Mouse (Mus musculus): ENCODE measurements at regions not wholly inside any gene's neighbourhood (a gene's known extent, or its start where the extent isn't known, plus 50 kb on each side); places are given as distances from the start of the nearest gene placed in this dataset.

DNA sequence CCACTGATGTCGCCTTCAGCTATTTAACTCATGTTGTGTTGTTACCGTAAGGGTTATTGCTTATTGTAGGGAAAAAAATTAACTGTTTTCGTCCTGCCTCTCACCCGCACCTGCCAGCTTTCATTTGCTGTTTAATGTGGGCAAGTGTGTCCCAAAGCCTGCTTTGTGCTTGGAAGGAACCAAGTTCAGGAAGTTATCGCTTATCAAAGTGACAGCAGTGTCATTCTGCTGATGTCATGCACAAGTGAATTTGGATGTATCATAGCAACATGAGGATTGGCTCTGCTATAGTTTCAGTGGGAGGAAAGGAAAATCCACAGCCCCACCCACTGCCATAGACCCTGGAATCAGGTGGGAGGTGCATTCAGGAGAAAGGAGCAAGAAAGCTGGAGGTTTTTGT is 276.5 kb downstream of the Rnf144b start:
- CTCF ChIA-PET, result no interaction called here

DNA sequence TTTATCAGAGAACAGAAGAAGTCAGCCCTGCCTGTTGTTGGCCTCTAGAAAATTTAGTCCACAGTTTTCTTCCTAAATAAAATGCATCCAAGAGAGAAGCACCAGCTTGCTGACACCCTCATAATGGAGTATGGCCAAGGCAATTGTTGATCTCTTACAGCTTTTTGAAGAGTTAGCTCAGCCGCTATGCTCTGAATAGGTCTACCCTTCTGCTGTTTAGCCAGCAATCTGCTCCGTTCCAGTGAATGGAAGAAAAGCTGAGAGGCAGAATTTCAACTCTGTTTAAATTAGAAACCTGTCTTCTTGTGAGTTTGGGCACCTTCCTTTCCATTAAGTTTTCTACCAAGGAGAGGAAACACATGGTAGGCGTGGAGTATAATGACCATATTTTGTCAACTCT is 290.8 kb downstream of the Rnf144b start:
- CTCF ChIA-PET, result no interaction called here

DNA sequence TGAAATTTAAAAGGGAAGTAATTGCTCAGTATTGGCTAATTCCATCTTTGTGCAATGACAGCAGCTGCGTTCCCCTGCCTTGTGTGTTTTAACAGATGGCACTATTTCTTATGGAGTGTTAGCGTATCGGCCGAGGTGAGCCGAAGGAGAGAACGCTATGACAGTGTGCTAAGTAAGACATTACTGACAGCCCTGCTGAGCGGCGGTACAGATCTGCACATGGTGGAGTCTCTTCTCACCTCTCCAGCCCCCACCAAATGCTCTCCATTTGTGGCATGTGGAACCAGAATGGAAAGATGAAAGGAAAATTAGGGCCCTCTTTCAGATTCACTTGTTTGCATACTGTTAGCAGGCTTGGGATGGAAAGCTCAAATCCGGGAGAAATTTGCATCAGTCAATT is 291.5 kb downstream of the Rnf144b start:
- CTCF ChIA-PET, result no interaction called here

DNA sequence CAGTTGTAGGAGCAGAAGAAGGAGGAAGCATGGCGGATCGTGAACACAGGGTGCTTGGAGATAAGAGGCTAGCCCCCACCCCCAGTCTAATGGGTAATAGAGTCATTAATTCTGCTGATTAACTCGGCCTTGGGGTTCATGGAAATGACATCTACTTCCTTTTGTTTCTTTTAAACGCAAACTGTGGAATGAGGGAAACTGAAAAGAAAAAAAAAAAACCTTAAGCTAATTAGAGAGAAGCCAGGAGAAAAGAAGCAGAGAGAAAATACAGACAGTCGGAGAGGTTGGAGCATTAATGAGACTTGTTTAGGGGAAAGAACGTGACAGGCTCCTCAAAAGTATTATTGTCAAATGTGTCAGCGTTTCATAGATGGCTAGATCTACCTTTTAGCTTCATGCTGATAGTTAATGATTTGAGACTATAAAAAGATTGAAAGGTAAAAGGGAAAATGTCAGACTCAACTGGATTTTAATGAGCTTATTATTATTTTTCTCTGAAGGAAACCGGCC is 307.5 kb downstream of the Rnf144b start:
- CTCF ChIA-PET, result no interaction called here

DNA sequence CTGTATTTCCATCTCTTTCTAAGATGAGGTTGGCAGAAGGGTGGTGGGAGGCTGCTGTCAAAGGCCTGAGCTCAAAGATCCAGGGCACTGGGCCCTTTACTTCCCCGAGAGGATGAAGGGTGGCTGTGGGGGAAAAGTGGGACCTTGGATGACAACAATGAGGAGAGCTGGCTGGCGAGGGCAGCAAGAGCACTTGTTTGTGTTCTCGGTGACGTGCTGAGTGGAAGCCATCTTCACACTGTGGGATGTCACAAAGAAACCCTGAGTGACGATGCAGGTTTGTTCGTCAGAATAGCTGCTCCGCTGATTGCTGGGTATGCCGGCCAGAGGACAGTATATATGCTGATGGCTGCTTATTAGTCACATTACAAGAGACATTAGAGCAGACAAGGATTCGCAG is 308.0 kb downstream of the Rnf144b start:
- CTCF ChIA-PET, result no interaction called here

DNA sequence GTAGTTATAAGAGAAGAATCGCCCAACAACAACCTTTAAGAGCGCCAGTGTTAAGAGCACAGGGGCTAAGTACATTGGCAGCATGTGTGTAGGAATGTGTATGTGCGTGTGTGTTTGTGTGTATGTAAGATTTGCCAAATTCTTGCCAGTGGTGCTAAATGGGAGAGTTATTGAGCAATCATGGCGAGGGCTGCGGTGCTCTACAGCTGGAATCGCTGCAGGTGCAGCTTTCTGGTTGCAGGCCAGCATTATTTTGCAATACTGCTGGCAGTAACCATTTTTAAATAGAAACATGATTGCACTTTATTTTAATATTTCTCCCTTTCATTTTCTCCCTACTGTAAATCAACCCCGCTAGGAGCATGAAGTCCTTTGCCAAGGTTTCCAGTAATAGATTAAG is 313.2 kb downstream of the Rnf144b start:
- CTCF ChIA-PET, result no interaction called here

DNA sequence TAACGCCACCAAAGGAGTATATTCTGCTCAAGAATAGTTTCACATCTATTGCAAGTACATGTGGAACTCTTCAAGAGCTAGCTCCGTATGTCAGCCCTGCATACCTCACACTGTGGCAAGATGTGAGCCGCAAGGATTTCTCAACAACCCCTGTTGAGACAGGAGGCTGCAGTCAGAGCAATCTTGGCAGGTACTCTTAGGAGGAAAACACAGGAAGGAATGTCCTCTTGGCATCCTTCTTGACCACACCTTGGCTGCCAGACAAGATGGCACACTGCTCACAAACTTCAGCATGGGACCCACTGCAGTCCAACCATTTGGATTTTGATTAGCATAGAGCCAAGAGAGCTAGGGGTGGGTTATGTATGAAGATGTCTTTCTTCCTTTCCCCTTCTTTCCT is 322.4 kb downstream of the Rnf144b start:
- CTCF ChIA-PET, result no interaction called here

- CTCF ChIA-PET, result no interaction called here
Measured at GRCm38 (mm10) chr13:47452186-47452760, 329.8 kb downstream of the Rnf144b start.

GRCm38 (mm10) chr13:47462148-47462547 is 339.7 kb downstream of the Rnf144b start:
- CTCF ChIA-PET, result no interaction called here

DNA sequence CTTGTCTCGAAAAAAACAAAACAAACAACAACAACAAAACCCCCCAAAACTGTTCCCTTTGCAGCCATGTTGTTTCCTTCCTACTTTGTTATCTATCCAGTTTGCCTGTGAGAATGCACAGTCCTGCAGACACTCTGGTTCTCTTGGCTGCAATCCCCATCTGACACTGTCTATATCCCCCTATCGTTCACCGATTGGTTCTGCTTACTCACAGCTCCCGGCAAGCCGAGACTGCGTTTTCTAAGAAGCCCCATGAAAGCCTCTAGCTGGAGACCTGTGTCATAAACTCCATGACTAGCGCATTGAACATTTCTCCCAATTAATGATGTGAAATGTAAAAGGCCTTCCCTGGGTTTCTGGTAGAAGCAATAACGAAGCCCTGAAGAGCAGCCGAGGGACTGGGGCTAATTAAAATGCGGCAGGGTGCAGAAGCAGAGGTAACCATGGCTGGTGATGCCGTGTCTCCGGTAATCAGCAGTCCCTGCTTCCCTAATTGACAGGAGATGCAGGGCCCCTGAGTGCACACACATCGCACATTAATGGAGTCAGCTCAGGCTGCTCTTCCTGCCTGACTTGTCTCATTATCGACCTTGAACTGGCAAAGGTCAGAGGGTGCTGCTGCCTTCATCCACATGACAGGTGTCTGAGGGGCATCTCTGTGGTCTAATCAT is 349.2 kb downstream of the Rnf144b start:
- CTCF ChIA-PET, result no interaction called here

DNA sequence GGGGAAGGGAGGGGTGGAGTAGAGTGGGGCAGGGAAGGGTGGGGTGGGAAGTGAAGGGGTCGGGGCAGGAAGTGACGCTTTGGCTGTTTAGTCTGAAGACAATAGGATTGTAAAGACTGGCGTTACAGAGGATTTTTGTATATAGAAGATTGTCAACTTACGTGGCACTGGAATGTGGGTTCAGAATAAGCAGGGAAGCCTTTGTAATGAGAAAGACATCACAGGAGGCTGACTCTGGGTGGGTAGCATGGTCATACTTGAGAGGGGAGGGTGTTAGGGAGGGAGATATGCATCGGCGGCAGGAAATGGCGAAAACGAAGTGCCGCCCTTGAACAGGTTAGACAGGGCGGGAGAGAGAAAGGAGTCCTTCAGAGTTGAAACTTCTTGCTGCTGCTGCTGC is 357.7 kb downstream of the Rnf144b start:
- CTCF ChIA-PET, result no interaction called here

DNA sequence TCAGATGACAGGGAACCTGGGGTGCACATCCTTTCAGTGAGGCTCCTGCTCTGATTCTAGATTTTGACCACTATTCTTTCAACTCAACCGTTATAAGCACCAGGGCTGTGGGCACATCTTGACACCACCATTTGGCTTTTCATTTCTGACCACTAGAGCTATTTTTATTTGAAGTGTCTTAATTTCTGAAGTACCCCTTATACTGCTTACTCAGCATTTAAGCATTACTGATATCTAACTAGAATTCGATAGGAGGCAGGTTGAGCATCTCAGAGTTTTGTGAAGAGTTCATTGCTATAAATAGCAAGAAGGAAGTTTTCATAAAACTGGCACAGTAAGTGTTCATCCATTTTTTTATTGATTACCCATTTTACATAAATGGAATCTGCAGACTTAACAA is 362.4 kb downstream of the Rnf144b start:
- CTCF ChIA-PET, result no interaction called here

GRCm38 (mm10) chr13:47486111-47486510 is 363.7 kb downstream of the Rnf144b start:
- CTCF ChIA-PET, result no interaction called here

DNA sequence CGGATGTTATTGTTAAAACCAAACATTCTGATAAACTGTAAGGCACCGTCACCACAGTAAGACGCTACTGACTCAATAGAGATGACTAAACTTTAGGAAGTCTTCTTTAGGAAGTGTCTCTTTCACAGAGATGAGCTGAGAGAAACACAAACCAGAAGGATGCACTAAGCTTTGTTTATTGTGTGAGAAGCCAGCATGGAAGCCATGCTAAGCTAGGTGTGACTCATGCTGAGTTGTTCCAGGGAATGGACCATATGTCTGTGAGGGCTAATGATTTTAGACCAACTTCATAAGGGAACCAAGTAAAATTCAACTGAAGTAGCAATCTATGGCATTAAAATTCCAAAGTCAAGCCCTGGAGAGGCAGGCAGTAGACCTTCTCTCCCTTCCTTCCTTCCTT is 364.2 kb downstream of the Rnf144b start:
- CTCF ChIA-PET, result no interaction called here

DNA sequence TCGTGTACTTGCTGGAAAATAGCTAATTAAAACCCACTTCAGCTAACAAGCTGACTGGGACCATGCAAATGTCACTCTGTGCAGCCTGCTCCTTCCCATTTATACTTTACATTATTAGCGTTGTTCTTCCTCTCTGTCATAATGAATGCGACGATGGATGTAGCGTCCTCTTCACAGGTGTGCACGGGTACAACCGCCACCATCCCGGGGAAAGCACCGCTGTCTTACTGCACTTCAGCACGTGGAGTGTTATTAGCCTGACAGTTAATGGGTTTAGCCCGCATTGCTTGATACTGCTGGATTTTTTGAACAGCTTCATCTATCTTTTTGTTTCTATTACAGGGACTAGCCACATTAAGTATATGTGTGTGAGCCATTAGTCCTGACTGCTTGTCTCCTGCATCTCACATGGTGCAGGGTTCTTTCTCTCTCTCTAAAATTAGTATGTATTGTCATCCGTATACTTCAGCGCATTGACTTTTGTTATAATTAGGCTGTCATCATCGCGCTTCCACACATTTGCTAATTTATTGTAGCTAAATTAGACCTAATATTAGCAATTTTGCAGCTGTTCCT is 383.0 kb downstream of the Rnf144b start:
- CTCF ChIA-PET, result no interaction called here

DNA sequence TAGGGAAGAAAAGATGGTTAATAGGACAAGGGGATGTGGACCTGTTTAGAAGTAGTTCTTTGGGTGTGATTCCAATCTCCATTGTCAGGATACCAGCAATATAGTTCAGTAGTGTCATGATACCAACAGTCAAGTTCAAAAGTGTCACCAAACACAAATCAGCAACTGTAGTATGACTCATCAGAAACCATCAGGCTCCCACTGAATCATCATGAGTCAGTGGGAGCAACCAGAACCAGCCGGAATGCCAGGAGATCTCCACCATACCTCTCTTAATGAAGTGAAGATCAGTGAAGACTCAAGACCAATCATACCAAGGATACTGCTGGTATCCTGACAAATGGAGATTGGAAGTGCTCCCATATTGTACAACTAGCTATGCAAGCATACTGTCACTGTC is 410.5 kb downstream of the Rnf144b start:
- CTCF ChIA-PET, result no interaction called here

- CTCF ChIA-PET, result no interaction called here
Measured at GRCm38 (mm10) chr13:47537156-47537555, 414.7 kb downstream of the Rnf144b start.

GRCm38 (mm10) chr13:47549626-47550025 is 427.2 kb downstream of the Rnf144b start:
- CTCF ChIA-PET, result no interaction called here

DNA sequence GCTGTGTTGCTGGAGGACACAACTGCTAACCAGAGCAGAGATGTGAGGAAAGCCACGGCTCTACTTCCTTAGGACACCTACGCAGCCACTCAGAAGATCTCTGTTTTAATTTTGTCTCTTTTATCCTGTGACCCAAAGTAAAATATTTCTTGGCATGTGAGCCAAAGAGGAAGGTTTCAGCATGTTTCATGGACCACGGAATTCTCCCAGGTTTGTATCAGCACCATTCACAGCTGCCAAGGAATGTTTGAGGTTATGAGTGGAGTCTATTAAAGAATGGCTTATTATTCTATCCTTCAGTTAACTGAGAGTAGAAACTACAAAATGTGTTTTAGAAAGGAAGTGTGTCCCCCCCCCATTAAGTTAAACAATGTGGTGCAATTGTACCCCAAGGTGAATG is 429.8 kb downstream of the Rnf144b start:
- CTCF ChIA-PET, result no interaction called here

- CTCF ChIA-PET, result no interaction called here
Measured at GRCm38 (mm10) chr13:47554198-47554597, 431.7 kb downstream of the Rnf144b start.

GRCm38 (mm10) chr13:47557196-47557974 is 434.9 kb downstream of the Rnf144b start:
- CTCF ChIA-PET, result no interaction called here

DNA sequence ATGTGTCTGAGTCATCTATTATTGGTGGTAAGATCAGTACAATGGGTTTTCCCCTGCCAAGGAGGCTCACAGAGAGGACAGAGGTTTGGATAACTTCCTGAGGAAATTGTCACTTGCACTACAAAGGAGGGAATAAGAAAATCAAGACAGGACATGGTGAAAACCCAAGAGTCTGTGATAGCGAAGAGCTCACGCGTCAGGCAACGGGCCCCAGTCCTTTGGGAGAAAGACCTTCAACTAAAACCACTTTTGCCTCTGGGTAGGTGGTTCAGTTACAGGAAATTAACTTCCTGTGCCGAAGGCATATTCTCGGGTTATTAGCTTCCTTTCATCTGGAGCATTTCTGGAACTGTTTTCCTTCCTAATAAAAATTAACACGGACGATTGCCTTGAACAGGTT is 440.4 kb downstream of the Rnf144b start:
- CTCF ChIA-PET, result no interaction called here

DNA sequence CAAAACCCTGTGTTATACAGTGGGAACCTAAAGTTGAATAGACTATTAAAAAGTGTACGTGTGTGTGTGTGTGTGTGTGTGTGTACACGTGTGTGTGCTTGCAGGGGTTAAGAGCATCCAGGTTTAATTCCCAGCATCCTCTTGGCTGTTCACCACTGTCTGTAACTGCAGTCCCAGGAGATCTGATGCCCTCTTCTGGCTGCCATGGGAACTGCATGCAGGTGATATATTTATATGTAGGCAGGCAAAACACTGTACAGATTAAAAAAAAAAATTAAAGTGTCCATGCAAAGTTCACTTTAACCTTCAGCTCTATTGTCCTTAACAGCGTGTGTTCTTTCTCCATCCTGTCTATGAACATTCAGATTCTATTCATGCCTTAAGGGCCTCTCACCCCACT is 454.1 kb downstream of the Rnf144b start:
- CTCF ChIA-PET, result no interaction called here

All from spleen, embryonic (tissue).